7 mouse cellular contexts compared by ENCODE assay signal in genomic region chr6:114918994-114919393, GRCm38 (mm10). TPM values are rescaled to one million over a fixed set of nuclear protein-coding genes. Genes with fewer than 3 reads are reported as not detected.
DNase-seq lines count a peak whose midpoint lies in the region; ATAC-seq lines count a peak whose summit lies in the region.

No protein-coding gene starts in this region.

- H3K4me2 ChIP-seq in lung, embryonic 15.5 days: peak overlapping the region; percentile 58
- H3K4me2 ChIP-seq in forebrain, embryonic 13.5 days: peak overlapping the region; percentile 81
- peak overlapping the region; percentile 80 for H3K4me2 ChIP-seq in limb, embryonic 13.5 days (replicated peaks)
- peak overlapping the region; percentile 70 for H3K4me2 ChIP-seq in stomach, embryonic 14.5 days (replicated peaks; ENCODE audit: low read depth, low read length)

- peak overlapping the region; percentile 71 for H3K9ac ChIP-seq in lung, embryonic 15.5 days
- peak overlapping the region; percentile 88 for H3K9ac ChIP-seq in forebrain, embryonic 13.5 days
- peak overlapping the region; percentile 94 for H3K9ac ChIP-seq in limb, embryonic 13.5 days
- H3K9ac ChIP-seq in stomach, embryonic 14.5 days (replicated peaks; ENCODE audit: low read depth, low read length): no peak overlapping the region

- no peak for DNase-seq in lung, postnatal 36 days
- no peak for DNase-seq in thymus, postnatal 36 days

- WGBS in lung, embryonic 15.5 days: 38% methylated on average over 9 of the region's 9 CpGs
- WGBS in forebrain, embryonic 13.5 days: 82% methylated on average over 9 of the region's 9 CpGs
- WGBS in limb, embryonic 13.5 days: 80% methylated on average over 9 of the region's 9 CpGs
- WGBS in stomach, embryonic 14.5 days: 80% methylated on average over 9 of the region's 9 CpGs

- H3K36me3 ChIP-seq in lung, embryonic 15.5 days: no peaks in the 10 kb centered on the region
- no peaks in the 10 kb centered on the region for H3K36me3 ChIP-seq in forebrain, embryonic 13.5 days (ENCODE audit: poor library complexity, severe bottlenecking)
- H3K36me3 ChIP-seq in limb, embryonic 13.5 days: peaks cover 6% of the 10 kb centered on the region; the same call in 1 of the 2 replicates
- H3K36me3 ChIP-seq in stomach, embryonic 14.5 days (ENCODE audit: control insufficient read depth, insufficient read depth, low read length): no peaks in the 10 kb centered on the region

- peak overlapping the region; percentile 58 for H3K4me3 ChIP-seq in lung, embryonic 15.5 days
- H3K4me3 ChIP-seq in forebrain, embryonic 13.5 days: peak overlapping the region; percentile 58
- peak overlapping the region; percentile 71 for H3K4me3 ChIP-seq in limb, embryonic 13.5 days
- H3K4me3 ChIP-seq in stomach, embryonic 14.5 days (ENCODE audit: low read depth, low read length): peak overlapping the region; percentile 79

- no peak for ATAC-seq in lung, embryonic 15.5 days (ENCODE audit: borderline replicate concordance, extremely low read depth, low FRiP score, low TSS enrichment)
- no peak for ATAC-seq in forebrain, embryonic 13.5 days
- ATAC-seq in limb, embryonic 13.5 days (ENCODE audit: low FRiP score, low read depth): no peak
- no peak for ATAC-seq in stomach, embryonic 14.5 days (ENCODE audit: insufficient number of reproducible peaks, insufficient read depth, low FRiP score, low read depth)
- no peak for ATAC-seq in cerebellum, adult (ENCODE audit: insufficient number of reproducible peaks, low FRiP score, low TSS enrichment)

- H3K4me1 ChIP-seq in lung, embryonic 15.5 days: peaks cover 57% of the 10 kb centered on the region
- peaks cover 62% of the 10 kb centered on the region for H3K4me1 ChIP-seq in forebrain, embryonic 13.5 days
- H3K4me1 ChIP-seq in limb, embryonic 13.5 days: peaks cover 57% of the 10 kb centered on the region
- peaks cover 50% of the 10 kb centered on the region for H3K4me1 ChIP-seq in stomach, embryonic 14.5 days (ENCODE audit: control insufficient read depth, insufficient read depth, low read length)

- H3K27me3 ChIP-seq in lung, embryonic 15.5 days: no peaks in the 10 kb centered on the region
- no peaks in the 10 kb centered on the region for H3K27me3 ChIP-seq in forebrain, embryonic 13.5 days
- no peaks in the 10 kb centered on the region for H3K27me3 ChIP-seq in limb, embryonic 13.5 days
- no peaks in the 10 kb centered on the region for H3K27me3 ChIP-seq in stomach, embryonic 14.5 days (ENCODE audit: control insufficient read depth, insufficient read depth, low read length)

- H3K9me3 ChIP-seq in lung, embryonic 15.5 days: no peaks in the 10 kb centered on the region
- H3K9me3 ChIP-seq in forebrain, embryonic 13.5 days (replicated peaks): no peaks in the 10 kb centered on the region
- no peaks in the 10 kb centered on the region for H3K9me3 ChIP-seq in limb, embryonic 13.5 days
- no peaks in the 10 kb centered on the region for H3K9me3 ChIP-seq in stomach, embryonic 14.5 days (ENCODE audit: control insufficient read depth, low read depth, low read length)

- H3K27ac ChIP-seq in lung, embryonic 15.5 days: peak overlapping the region; percentile 96
- peak overlapping the region; percentile 66; the same call in 1 of the 2 replicates for H3K27ac ChIP-seq in forebrain, embryonic 13.5 days
- H3K27ac ChIP-seq in limb, embryonic 13.5 days: peak overlapping the region; percentile 61; the same call in 1 of the 2 replicates
- H3K27ac ChIP-seq in stomach, embryonic 14.5 days (ENCODE audit: low read length): no peak overlapping the region; the same call in 1 of the 2 replicates

RNA-seq across cellular contexts. Expression of gene Vgll4, which starts 50.8 kb away (rescaled TPM):
- polyA plus RNA-seq in lung, embryonic 15.5 days (2015; fragmentation: Nextera tagmentation; extraction: Ambion mirVana): 133 and 147 TPM in 2 replicates
- 81.5 and 84.3 TPM in 2 replicates for polyA plus RNA-seq in forebrain, embryonic 13.5 days (2015; fragmentation: Nextera tagmentation; extraction: Ambion mirVana)
- polyA plus RNA-seq in limb, embryonic 13.5 days (2015; fragmentation: Nextera tagmentation; extraction: Ambion mirVana): 154 and 156 TPM in 2 replicates
- 82.0 and 84.9 TPM in 2 replicates for polyA plus RNA-seq in stomach, embryonic 14.5 days (2014; fragmentation: Nextera tagmentation; extraction: Ambion mirVana)
